Mouse (Mus musculus) lung, embryonic 16.5 days (tissue): ENCODE measurements around the gene Parp12. TPM values are rescaled to one million over a fixed set of nuclear protein-coding genes. Genes with fewer than 3 reads are reported as not detected.

Experiments
- ATAC-seq: fragments of 200-750 bp; cut with Nextera tagmentation; 2 replicates; pipeline ENCODE4 v1.8.0; 2017; ENCODE audit warnings: low read depth, mild to moderate bottlenecking, moderate library complexity
- H3K27ac ChIP-seq: fragments of 300-500 bp; sonication (generic); 2 replicates; pipeline ENCODE4 v1.5.1; 2014; ENCODE audit warnings: mild to moderate bottlenecking, control low read depth, low read length
- H3K27me3 ChIP-seq: fragments of 300-500 bp; sonication (generic); 2 replicates; pipeline ENCODE4 v1.6.1; 2014; ENCODE audit warnings: low read depth, low read length, mixed read lengths; ENCODE audit not compliant: control insufficient read depth, insufficient read depth
- H3K36me3 ChIP-seq: fragments of 300-500 bp; sonication (generic); 2 replicates; pipeline ENCODE4 v1.6.1; 2014; ENCODE audit warnings: low read length; ENCODE audit not compliant: control insufficient read depth, insufficient read depth
- H3K4me1 ChIP-seq: fragments of 300-500 bp; sonication (generic); replicated peaks from 2 replicates; pipeline ENCODE4 v1.6.1; 2014; ENCODE audit warnings: low read length, mixed read lengths; ENCODE audit not compliant: control insufficient read depth, insufficient read depth
- H3K4me2 ChIP-seq: fragments of 300-500 bp; sonication (generic); 2 replicates; pipeline ENCODE4 v1.6.1; 2014; ENCODE audit warnings: low read depth, low read length, control low read depth
- H3K4me3 ChIP-seq: fragments of 300-500 bp; sonication (generic); 2 replicates; pipeline ENCODE4 v1.5.1; 2014; ENCODE audit warnings: mild to moderate bottlenecking, low read length, control low read depth
- H3K9ac ChIP-seq: fragments of 300-500 bp; sonication (generic); 2 replicates; pipeline ENCODE4 v1.6.1; 2014; ENCODE audit warnings: low read length, control low read depth
- H3K9me3 ChIP-seq: fragments of 300-500 bp; sonication (generic); 2 replicates; pipeline ENCODE4 v1.6.1; 2016; ENCODE audit warnings: low read length; ENCODE audit not compliant: control insufficient read depth
- WGBS: fragments of 180-500 bp; shearing (Covaris S2); extraction: QIAGEN DNeasy Blood & Tissue Kit; methylation state at CpG from one replicate; pipeline ENCODE4 v1.1.7; 2014; 5-methylcytosine and 5-hydroxymethylcytosine counted together
- polyA plus RNA-seq: library from polyadenylated mRNA; unstranded; fragments of >200 nt; fragmentation: Nextera tagmentation; extraction: Ambion mirVana; gene quantifications from 2 replicates; pipeline ENCODE4 v1.2.1, GENCODE M21; 2015

Parp12 gene
- polyA plus RNA-seq, 1 experiment from 2014 or later = 9.5 TPM

GRCm38 (mm10) chr6:39061180-39061579 lies 57.0 kb downstream of the Parp12 start:
- H3K9me3 ChIP-seq = no peaks in the 10 kb centered on the region
- peaks cover 12% of the 10 kb centered on the region for H3K4me1 ChIP-seq
- WGBS = 41% methylated on average over 4 of the region's 4 CpGs
- no peak overlapping the region for H3K4me2 ChIP-seq
- H3K9ac ChIP-seq = no peak overlapping the region
- no peak overlapping the region for H3K4me3 ChIP-seq
- H3K27me3 ChIP-seq = no peaks in the 10 kb centered on the region
- no peaks in the 10 kb centered on the region for H3K36me3 ChIP-seq
- H3K27ac ChIP-seq = no peak overlapping the region
- ATAC-seq = no peak

GRCm38 (mm10) chr6:39059547-39060497 lies 58.3 kb downstream of the Parp12 start:
- Histone ChIP-seq H3K4me3 (no peak overlapping the region), H3K27ac (peak overlapping the region; percentile 76), H3K9ac (no peak overlapping the region; the same call in 1 of the 2 replicates), H3K27me3 (no peaks in the 10 kb centered on the region), H3K9me3 (no peaks in the 10 kb centered on the region), H3K36me3 (no peaks in the 10 kb centered on the region), H3K4me2 (0 out of 2 replicates have a peak overlapping the region, but pooled peaks have one; percentile 9), H3K4me1 (peaks cover 12% of the 10 kb centered on the region)
- 18% methylated on average over 12 of the region's 12 CpGs for WGBS
- peak; percentile 89 for ATAC-seq

GRCm38 (mm10) chr6:39058936-39059335 lies 59.2 kb downstream of the Parp12 start:
- Histone ChIP-seq H3K4me3 (no peak overlapping the region), H3K9ac (no peak overlapping the region; the same call in 1 of the 2 replicates), H3K4me2 (no peak overlapping the region), H3K4me1 (peaks cover 12% of the 10 kb centered on the region), H3K9me3 (no peaks in the 10 kb centered on the region), H3K27me3 (no peaks in the 10 kb centered on the region), H3K36me3 (no peaks in the 10 kb centered on the region), H3K27ac (peak overlapping the region; percentile 76; the same call in 1 of the 2 replicates)
- WGBS = 9% methylated on average over 3 of the region's 3 CpGs
- ATAC-seq = no peak

- Histone ChIP-seq H3K27ac (no peak overlapping the region), H3K9ac (no peak overlapping the region), H3K4me1 (peaks cover 12% of the 10 kb centered on the region), H3K27me3 (no peaks in the 10 kb centered on the region), H3K36me3 (no peaks in the 10 kb centered on the region), H3K4me2 (no peak overlapping the region), H3K9me3 (no peaks in the 10 kb centered on the region), H3K4me3 (no peak overlapping the region)
- ATAC-seq = no peak
- WGBS = 51% methylated on average over 3 of the region's 3 CpGs
These were observed 59.8 kb downstream of the Parp12 start for GRCm38 (mm10) chr6:39058389-39058788.

- ATAC-seq = no peak
- Histone ChIP-seq H3K36me3 (no peaks in the 10 kb centered on the region), H3K4me2 (no peak overlapping the region), H3K27ac (no peak overlapping the region), H3K4me3 (no peak overlapping the region), H3K4me1 (peaks cover 12% of the 10 kb centered on the region), H3K9ac (no peak overlapping the region), H3K9me3 (no peaks in the 10 kb centered on the region), H3K27me3 (no peaks in the 10 kb centered on the region)
- WGBS = 79% methylated on average over 1 of the region's 1 CpGs
These were observed 61.0 kb downstream of the Parp12 start for GRCm38 (mm10) chr6:39057161-39057560.

- H3K36me3 ChIP-seq = no peaks in the 10 kb centered on the region
- no peaks in the 10 kb centered on the region for H3K27me3 ChIP-seq
- H3K27ac ChIP-seq = no peak overlapping the region
- H3K9ac ChIP-seq = no peak overlapping the region
- H3K9me3 ChIP-seq = no peaks in the 10 kb centered on the region
- peaks cover 12% of the 10 kb centered on the region for H3K4me1 ChIP-seq
- no peak for ATAC-seq
- H3K4me2 ChIP-seq = no peak overlapping the region
- 50% methylated on average over 7 of the region's 7 CpGs for WGBS
- no peak overlapping the region for H3K4me3 ChIP-seq
These were observed 62.3 kb downstream of the Parp12 start for GRCm38 (mm10) chr6:39055831-39056261.

- Histone ChIP-seq H3K36me3 (no peaks in the 10 kb centered on the region), H3K27me3 (no peaks in the 10 kb centered on the region), H3K27ac (no peak overlapping the region), H3K4me1 (peaks cover 10% of the 10 kb centered on the region), H3K4me2 (no peak overlapping the region), H3K4me3 (no peak overlapping the region), H3K9ac (no peak overlapping the region), H3K9me3 (no peaks in the 10 kb centered on the region)
- ATAC-seq = no peak
- 81% methylated on average over 6 of the region's 6 CpGs for WGBS
These were observed 63.2 kb downstream of the Parp12 start for GRCm38 (mm10) chr6:39054878-39055508.

- Histone ChIP-seq H3K4me1 (peaks cover 3% of the 10 kb centered on the region), H3K4me2 (no peak overlapping the region), H3K4me3 (no peak overlapping the region), H3K27ac (no peak overlapping the region), H3K36me3 (no peaks in the 10 kb centered on the region), H3K27me3 (no peaks in the 10 kb centered on the region), H3K9ac (no peak overlapping the region), H3K9me3 (no peaks in the 10 kb centered on the region)
- no peak for ATAC-seq
- WGBS = 82% methylated on average over 13 of the region's 13 CpGs
These were observed 63.8 kb downstream of the Parp12 start for GRCm38 (mm10) chr6:39054206-39054864.

GRCm38 (mm10) chr6:39052636-39053035 lies 65.5 kb downstream of the Parp12 start:
- Histone ChIP-seq H3K4me1 (no peaks in the 10 kb centered on the region; the same call in 1 of the 2 replicates), H3K9ac (no peak overlapping the region), H3K4me2 (no peak overlapping the region), H3K9me3 (no peaks in the 10 kb centered on the region), H3K27ac (no peak overlapping the region), H3K36me3 (no peaks in the 10 kb centered on the region), H3K27me3 (no peaks in the 10 kb centered on the region), H3K4me3 (no peak overlapping the region)
- WGBS = 72% methylated on average over 4 of the region's 4 CpGs
- ATAC-seq = no peak
